Mouse (Mus musculus): ENCODE measurements around the gene Oas1c.

Gene Oas1c

DNA sequence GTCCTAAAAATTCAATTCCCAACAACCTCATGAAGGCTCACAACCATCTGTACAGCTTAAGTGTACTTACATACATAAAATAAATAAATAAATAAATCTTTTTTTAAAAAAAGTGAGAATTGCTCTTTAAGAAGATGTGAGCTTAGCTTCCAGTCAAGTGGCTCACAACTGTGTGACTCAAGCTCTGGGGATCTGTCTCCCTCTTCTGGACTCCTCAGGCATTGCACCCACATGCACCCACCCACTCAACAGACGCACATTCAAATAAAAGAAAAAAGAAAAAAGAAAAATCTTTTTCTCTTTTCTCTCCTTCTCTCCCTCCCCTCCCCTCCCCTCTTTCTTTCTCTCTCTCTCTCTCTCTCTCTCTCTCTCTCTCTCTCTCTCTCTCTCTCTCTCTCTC lies 30.7 kb downstream of the Oas1c start:
- no peak for DNase-seq (ENCODE audit: low read depth, low spot score)

DNA sequence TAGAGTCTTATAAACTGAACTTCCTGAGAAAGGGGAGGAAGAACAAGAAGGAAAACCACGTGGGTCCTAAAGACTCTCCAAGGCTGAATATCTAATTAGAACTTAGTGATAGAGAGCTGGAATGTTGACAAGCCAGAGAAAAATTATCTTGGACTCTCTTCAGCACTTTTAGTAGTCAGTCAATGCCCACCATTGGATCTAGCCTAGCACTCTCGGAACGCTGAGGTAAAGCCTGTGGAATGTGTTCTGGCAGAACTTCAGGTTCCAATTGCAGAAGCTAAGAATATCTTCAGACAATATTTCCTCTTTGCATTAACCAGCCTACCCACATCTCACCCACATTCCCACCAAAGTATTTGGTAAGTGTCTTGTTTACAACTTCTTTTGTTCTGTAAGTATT lies 32.4 kb downstream of the Oas1c start:
- DNase-seq (ENCODE audit: low read depth, low spot score), result no peak

DNA sequence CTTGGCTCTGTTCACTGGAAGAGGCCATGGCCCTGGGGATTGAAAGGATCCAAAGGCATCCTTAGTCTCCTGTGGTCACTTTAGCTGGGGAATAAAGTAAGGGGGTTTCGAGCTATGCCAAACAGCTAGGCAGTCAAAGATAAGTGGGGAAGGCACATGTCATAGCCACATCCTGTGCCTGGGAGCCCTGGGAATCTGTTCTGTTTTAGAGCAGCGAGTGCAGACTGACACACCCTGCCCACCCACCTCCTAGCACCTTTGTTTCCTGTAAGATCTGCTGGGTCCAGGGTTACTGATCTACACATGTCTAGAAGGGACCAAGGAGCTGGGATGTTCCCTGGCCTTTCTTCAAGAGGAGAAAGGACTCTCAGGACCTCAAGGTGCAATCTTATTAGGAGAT lies 33.4 kb downstream of the Oas1c start:
- peak; percentile 56 for DNase-seq (ENCODE audit: low read depth, low spot score)

DNA sequence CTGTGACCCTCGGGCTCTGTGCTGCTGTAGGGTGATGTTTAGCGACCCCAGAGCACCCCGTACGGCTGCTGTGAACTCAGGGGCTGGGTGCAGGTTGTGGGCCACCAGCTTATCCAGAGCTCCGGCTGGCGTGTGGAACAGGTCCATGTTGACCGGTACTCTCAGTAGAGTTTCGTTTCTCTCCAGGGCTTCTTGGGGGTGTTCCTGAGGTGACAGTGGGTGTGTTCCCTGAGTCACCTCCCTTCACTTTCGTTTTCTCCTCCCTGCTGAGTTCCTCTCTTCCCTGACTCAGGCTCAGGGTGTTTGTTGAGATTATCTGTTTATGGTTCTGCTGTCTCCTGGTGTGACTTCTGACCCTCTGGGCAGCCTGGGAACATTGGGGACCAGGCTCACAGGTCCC lies 34.8 kb downstream of the Oas1c start, which contains the start of gene Oas3:
TSS of gene Oas3 (minus strand) at position 184 of the 400 bp plus-strand sequence.
- peak; percentile 72 for DNase-seq (ENCODE audit: low read depth, low spot score)

DNA sequence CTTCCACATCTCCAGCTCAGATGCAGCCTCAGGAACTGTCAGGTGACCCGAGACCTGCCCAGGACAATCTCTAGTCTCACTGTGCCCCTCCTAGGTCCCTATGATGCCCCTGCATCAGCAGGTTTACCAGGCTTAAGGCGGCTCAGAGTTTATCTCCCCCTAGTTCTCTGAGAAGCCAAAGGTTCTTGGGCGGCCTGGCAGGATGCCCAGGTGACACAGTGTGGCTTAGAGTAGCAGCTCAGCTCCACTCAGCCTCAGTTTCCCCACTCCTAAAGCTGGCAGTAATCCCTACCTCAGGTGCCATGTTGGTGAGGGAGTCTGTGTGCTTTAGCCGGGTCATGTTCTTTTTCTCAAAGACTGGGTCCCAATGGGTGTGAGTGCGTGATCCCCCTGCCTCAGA lies 35.5 kb downstream of the Oas1c start:
- DNase-seq (ENCODE audit: low read depth, low spot score), result peak; percentile 32

DNA sequence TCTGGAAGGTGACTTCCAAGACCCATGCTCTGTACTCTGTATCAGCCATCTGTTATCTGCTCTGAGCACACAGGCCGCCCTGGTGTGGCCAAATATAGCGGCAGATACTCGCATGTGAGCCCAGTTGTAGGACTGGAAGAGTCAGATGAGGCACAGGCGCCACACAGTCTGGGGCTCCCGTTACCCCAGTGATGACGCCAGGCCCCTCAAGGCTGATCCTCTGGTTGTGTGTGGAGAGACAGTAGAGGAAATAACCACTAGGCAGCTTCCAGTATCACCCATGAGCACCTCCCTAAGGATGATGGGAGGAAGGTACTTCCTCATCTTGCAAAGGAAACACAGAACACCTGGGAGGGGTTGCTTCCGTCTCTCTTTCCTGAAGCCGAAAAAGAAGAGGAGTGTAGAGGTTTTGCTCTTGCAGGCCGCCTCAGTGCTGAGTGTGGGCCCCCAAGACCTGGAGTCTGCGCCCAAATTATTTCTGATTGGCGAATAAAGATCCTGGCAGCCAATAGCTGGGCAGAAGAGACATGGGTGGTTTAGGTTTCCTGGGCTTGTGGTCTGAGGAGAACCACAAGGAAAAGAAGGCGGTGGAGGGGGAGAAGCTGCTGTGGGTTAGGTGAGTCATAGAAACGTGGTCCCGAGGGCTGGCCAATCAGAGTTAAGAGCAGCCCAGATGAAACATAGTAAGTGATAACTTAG lies 36.9 kb downstream of the Oas1c start:
- peak; percentile 95 for DNase-seq (ENCODE audit: low read depth, low spot score)

DNA sequence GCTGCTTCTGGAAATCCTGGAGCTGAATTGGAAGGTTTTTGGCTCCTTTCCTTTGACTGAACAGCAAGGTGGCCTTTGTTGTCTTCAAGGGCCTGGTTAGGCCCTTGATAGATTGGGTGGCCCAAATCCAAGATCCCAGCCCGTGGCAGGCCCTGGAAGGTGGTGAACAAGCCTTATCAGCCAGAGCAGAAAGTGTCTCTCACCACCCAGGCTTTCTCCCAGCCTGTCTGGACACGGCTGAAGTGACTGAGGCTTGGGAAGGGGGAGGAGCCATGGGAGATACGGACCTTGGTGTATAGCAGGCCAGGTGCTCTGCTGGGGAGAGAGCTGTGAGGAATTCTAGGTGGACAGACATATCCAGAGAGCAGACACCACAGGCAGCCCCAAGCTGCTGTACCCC lies 42.9 kb downstream of the Oas1c start:
- DNase-seq (ENCODE audit: low read depth, low spot score), result no peak

DNA sequence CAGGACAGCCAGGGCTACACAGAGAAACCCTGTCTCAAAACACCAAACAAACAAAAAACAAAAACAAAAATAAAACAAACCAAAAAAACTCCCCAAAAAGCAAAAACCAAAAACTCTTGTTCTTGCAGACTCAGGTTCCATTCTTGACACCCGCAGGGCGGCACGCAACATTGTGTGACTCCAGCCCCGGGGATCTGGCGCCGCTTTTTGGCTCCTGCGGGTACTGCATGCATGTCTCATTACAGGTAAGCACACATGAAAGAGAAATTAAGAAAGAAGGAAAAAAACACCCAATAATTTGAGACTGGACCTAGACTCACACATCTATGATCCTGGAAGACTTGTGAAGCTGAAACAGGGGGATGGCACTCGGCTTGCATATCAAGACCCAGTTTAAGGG lies 47.3 kb downstream of the Oas1c start:
- no peak for DNase-seq (ENCODE audit: low read depth, low spot score)

DNA sequence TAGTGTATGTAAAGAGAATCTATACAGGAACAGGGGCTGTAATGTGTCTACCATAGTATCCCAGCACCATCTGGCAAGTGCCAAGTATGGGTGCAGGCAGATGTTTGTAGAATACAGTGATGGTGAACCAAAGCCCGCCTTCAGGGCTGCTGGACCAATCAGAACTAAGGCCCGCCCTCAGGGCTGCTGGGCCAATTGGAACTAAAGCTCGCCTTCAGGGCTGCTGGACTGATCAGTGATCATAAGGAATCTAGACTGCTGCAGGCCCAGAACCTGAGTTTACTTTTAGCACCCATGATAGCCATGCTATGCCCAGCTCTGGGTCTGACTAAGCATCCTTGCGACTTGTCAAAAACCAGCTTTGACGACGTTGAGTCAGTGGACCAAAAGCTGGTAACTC lies 50.4 kb downstream of the Oas1c start:
- no peak for DNase-seq (ENCODE audit: low read depth, low spot score)

DNA sequence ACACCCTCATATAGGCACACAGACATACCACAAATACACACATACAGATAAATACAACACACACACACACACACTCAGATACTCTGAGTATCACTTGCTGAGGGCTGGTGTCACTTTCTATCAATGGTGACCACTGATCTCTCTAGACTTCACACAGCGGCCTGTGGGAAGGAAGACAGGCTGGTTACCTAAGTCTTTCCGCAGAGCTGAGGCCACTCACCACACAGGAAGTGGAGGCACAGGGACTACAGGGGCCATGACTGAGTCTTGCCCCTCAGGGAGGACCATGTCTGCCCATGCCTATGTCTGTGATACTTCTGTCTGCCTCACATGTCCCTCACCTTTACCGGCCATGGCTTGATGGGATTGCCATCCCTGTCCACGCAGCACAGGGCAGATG lies 58.1 kb downstream of the Oas1c start:
- no peak for DNase-seq (ENCODE audit: low read depth, low spot score)

DNA sequence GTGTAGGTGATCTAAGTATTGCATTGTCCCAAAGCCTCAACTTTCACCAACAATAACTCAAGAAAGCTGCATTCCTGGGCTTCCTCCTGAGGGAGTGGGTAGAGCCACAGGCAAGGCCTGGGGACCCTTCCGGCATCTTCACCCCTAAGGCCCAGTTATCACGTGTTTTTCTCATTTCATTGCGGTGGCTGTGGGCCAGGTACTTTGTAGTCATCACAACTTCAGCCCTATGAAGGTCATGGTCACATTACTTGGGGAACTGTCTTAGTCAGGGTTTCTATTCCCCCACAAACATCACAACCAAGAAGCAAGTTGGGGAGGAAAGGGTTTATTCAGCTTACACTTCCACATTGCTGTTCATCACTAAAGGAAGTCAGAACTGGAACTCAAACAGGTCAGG lies 59.5 kb downstream of the Oas1c start:
- DNase-seq (ENCODE audit: low read depth, low spot score), result no peak

DNA sequence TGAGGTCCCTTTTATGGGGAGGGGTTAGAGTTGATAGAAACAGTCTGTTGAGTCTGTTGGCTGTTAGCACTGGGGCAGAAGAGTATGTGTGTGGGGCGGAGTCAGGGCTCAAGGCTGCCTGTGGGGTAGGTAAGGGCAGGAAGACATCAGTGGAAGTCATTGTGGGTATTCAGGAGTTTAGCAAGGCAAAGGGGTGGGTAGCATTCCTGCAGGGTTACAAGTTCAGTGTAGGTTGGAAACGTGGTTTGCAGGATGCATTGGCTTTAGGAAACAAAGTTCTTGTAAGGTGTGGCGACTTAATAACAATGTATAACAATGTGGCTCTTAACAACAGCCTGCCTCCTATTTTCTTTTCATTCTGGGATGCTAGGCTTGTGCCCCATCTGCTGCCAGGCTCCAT lies 61.1 kb downstream of the Oas1c start:
- DNase-seq (ENCODE audit: low read depth, low spot score), result no peak

Measured in CD4-positive helper T cell, adult 2 months (primary cell).